Mouse (Mus musculus) MEL (cell line): ENCODE results near the gene D10Wsu102e.

ENCODE experiments used
- CTCF ChIP-seq, 3 experiments: IDR thresholded peaks in 2 of 3; conservative IDR thresholded peaks in 1 of 3; 2 replicates each; pipeline ENCODE4 v1.5.1; 2011 to 2012; ENCODE audit warnings: low read length in 3 of 3, low read depth in 2 of 3, mild to moderate bottlenecking in 2 of 3, improper control_type of control experiment in 1 of 3, inconsistent platforms in 1 of 3, mixed read lengths in 1 of 3, moderate library complexity in 1 of 3; ENCODE audit not compliant: control insufficient read depth in 1 of 3, insufficient read depth in 1 of 3, poor library complexity in 1 of 3, severe bottlenecking in 1 of 3
- EP300 ChIP-seq, 2 experiments: IDR thresholded peaks; 2 replicates each; pipeline ENCODE4 v1.6.1; 2011; ENCODE audit warnings: improper control_type of control experiment in 2 of 2, low read length in 2 of 2, low read depth in 1 of 2, mild to moderate bottlenecking in 1 of 2
- GATA1 ChIP-seq: IDR thresholded peaks from 2 replicates; pipeline ENCODE4 v1.6.1; 2011; ENCODE audit warnings: low read depth, low read length, improper control_type of control experiment
- HCFC1 ChIP-seq: IDR thresholded peaks from 2 replicates; pipeline ENCODE4 v1.6.1; 2012; ENCODE audit warnings: low read depth, mild to moderate bottlenecking, inconsistent platforms, low read length, improper control_type of control experiment, moderate library complexity
- MAZ ChIP-seq: IDR thresholded peaks from 2 replicates; pipeline ENCODE4 v1.6.1; 2012; ENCODE audit warnings: low read depth, mild to moderate bottlenecking, inconsistent platforms, low read length, improper control_type of control experiment
- MEF2A ChIP-seq: IDR thresholded peaks from 2 replicates; pipeline ENCODE4 v1.6.1; 2014; ENCODE audit warnings: low read depth, mild to moderate bottlenecking, inconsistent platforms, low read length, improper control_type of control experiment; ENCODE audit not compliant: poor library complexity, insufficient replicate concordance, severe bottlenecking; ENCODE audit errors: extremely low read depth
- POLR2A ChIP-seq, 2 experiments: IDR thresholded peaks; 2 replicates each; pipeline ENCODE4 v1.6.1; 2011 to 2012; ENCODE audit warnings: low read length in 2 of 2, mild to moderate bottlenecking in 2 of 2, control low read depth in 1 of 2, improper control_type of control experiment in 1 of 2, low read depth in 1 of 2, moderate library complexity in 1 of 2; ENCODE audit not compliant: control insufficient read depth in 1 of 2, insufficient read depth in 1 of 2, poor library complexity in 1 of 2
- SMC3 ChIP-seq: IDR thresholded peaks from 2 replicates; pipeline ENCODE4 v1.6.1; 2011; ENCODE audit warnings: low read depth, low read length, improper control_type of control experiment
- TCF12 ChIP-seq: IDR thresholded peaks from 2 replicates; pipeline ENCODE4 v1.6.1; 2014; ENCODE audit warnings: low read depth, mild to moderate bottlenecking, inconsistent platforms, low read length, improper control_type of control experiment, moderate library complexity
- USF1 ChIP-seq: IDR thresholded peaks from 2 replicates; pipeline ENCODE4 v1.6.1; 2014; ENCODE audit warnings: low read depth, mild to moderate bottlenecking, inconsistent platforms, low read length, improper control_type of control experiment, moderate library complexity

- TF ChIP-seq CTCF (IDR thresholded peaks at IDR 0.05 in 2 of 3, conservative IDR thresholded peaks at IDR 0.05 in 1 of 3; ENCODE audit: control insufficient read depth in 1 of 3, insufficient read depth in 1 of 3, low read depth in 2 of 3, low read length in 3 of 3, poor library complexity in 1 of 3, severe bottlenecking in 1 of 3) (no peak), EP300 (IDR thresholded peaks at IDR 0.05; ENCODE audit: low read depth in 1 of 2, low read length in 2 of 2) (peak; percentile 18 to 29; a peak in 1 of 4 replicates), USF1 (no peak), TCF12 (0 out of 2 replicates have a peak, but pooled peaks have one; percentile 3), MEF2A (no peak), SMC3 (no peak), GATA1 (peak; percentile 56), MAZ (no peak), HCFC1 (no peak), POLR2A (IDR thresholded peaks at IDR 0.05; ENCODE audit: control insufficient read depth in 1 of 2, insufficient read depth in 1 of 2, low read depth in 1 of 2, low read length in 2 of 2, poor library complexity in 1 of 2) (no peak)
These were observed 23.0 kb downstream of the D10Wsu102e start for GRCm38 (mm10) chr10:83382988-83383387.
